Mouse (Mus musculus) skeletal muscle tissue, adult 2 months (tissue): ENCODE data around the gene Rph3al.

Experiments used
- DNase-seq: peaks from one replicate; pipeline ENCODE4 v3.0.0-alpha.2; 2012; ENCODE audit warnings: low read depth, low spot score

Gene Rph3al

DNA sequence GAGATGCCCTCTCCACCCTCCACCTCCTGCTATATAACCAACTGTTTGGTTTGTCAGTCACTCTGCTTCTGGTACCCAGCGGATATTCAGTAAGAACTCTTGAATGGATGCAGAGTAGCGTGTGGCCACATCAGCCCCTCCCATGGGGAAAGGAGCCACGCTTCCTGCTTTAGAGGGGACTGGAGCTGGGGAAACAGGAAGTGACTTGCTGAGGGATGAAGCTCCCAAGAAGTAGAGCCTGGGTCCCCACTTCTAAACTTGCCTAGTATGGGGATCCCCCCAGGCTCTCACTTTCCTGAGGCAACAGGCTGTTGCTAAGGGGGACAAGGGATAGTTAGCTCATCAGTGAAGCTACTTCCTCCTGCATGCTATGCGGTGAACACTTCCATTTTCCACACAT lies 30.8 kb downstream of the Rph3al start:
- DNase-seq = no peak

DNA sequence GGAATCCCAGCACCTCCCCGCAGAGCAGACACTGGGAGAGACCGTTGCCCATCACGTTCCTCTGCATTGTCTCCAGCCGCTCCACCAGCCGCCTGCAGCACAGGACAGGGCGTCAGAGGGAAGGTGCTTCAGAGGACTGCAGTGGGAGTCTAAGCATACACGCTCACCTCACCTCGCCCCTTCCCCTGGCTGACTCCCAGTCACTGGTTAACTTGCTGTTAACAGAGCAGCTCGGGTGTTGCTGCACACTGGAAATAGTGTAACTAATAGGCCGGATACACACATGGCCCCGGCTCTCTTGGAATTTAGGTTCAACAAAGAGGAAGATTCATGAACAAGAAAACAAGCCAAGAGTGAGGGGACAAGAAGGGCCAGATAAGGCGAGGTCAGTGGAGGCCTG lies 31.7 kb downstream of the Rph3al start:
- no peak for DNase-seq

DNA sequence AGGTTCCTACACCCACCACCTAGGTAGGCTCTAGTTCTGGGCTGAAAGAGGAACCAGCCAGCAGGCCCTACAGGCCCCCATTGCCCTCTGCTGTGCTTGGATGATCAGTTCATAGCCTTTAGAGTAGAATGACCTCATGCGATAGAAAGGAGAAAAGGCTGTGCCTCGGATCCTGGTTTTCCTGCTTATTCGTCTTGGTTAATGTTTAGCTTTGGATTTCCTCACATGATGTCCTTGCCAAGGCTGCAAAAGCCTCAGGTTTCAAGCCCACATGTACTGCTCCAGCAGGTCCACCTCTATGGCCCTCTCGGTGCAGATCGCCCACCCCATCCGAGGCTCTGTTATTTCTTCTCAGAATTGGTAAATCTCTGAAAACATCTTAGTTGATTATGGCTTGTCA lies 33.2 kb downstream of the Rph3al start:
- no peak for DNase-seq

- DNase-seq = no peak
Measured at GRCm38 (mm10) chr11:75904501-75904900, 33.7 kb downstream of the Rph3al start.

DNA sequence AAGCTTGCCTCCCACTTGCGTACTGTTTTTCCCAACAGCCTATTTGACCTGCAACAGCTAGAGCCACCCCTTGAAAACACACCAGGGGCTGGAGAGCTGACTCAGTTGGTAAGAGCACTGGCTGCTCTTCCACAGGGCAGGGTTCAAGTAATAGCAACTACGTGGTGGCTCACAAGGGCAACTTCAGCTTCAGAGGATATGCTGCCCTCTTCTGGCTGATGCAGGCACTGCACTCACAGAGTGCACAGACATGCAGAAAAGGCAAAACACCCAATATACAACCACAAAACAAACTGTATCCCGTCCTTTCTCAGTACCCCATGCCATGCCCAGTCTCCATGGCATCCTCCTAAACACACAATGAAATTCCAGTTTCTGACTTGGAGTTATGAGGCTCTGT lies 34.7 kb downstream of the Rph3al start:
- no peak for DNase-seq

DNA sequence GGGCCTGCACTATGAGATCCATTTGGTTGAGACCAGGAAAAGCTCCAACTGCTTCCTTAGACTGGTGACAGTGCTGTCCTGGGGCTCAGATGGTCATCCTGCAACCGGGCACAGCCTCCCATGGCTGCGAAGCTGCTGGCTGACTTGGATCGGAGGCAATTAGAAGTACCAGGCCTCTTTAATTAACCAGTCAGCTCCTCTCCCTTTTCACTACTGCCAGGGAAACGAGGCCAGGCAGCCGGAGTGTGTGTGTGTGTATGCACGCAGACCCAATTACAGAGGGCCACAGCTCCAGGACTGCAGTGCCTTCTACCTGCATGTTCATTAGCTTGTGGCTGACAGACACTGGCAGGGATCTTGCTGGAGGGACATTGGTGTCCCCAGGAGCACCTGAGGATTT lies 36.9 kb downstream of the Rph3al start:
- DNase-seq = no peak

DNA sequence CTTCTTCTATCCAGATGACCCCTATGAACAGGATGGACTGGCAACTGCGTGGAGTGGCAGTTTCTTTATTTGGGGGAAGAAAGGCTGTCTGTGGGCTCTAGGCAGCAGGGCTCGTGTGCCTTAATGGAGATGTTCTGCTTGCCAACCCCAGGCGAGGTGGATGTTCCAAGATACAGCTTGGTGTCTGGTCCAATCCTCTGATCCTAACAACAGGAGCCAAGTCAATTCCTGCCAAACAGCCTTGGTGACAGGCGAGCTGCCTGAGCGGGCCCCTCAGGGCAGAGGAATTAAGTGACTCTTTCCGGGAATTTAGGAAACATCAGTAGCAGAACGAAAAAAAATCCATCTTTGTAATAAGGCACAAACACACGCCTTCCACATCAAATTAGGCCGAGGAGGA lies 38.6 kb downstream of the Rph3al start:
- peak; percentile 10 for DNase-seq

DNA sequence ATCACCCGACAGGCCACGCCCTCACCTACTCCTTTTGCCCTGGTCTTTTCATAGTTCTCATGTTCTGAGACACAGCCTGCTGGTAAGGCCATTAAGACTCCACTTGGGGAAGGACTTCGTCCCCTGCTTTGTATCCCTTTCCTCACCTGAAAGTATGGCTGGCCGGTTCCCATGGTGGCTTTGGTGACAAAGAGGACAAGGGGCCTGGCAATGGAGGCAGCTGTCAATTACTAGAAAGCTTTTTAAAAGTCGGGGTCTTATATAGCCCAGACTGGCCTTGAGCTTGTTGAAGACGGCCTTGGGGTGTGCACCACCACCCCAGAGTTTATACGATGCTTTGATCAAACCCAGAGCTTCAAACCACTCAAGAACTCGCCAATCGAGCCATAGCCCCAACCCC lies 39.7 kb downstream of the Rph3al start:
- DNase-seq = no peak

- DNase-seq = no peak
Measured at GRCm38 (mm10) chr11:75894791-75895420, 43.3 kb downstream of the Rph3al start.

- DNase-seq = no peak
Measured at GRCm38 (mm10) chr11:75893956-75894355, 44.3 kb downstream of the Rph3al start.

DNA sequence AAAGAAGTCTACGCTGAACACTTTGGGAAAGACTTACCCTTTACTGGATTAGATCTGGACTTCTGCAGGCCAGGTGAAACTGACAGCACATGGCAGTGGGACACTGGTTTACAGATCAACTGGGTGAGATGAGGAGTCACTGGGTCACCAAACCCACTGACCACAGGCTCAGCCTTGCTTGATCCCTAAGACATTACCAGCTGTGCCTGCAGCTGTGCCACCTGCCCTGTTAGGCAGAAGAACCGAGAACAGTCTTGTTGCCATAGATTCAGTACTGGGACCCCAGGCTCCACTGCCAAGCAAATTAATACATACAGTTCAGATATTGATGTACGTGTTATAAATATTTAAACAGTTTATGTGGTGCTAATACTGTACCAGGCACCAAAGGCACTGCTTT lies 50.9 kb downstream of the Rph3al start:
- no peak for DNase-seq

DNA sequence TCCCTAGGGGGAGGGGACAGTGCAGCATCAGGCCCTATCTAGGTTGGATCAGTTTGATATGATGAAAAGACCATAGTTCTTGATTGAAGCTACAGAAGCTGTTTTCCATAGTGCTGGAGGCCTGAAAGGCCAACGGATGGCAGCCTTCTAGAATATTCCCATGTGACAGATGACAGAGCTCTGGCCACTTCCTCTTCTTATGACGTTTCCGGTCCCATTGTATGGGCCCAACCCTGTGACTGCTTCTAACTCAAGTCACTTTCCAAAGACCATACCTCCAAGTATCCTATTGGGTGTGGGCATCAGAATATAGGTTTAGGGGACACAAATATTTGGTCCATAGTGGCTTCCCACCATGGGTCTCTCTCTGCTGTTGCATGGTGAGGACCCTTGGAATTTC lies 57.0 kb downstream of the Rph3al start:
- DNase-seq = no peak

GRCm38 (mm10) chr11:75880064-75880463 lies 58.2 kb downstream of the Rph3al start:
- DNase-seq = no peak

GRCm38 (mm10) chr11:75878460-75878859 lies 59.8 kb downstream of the Rph3al start:
- no peak for DNase-seq

GRCm38 (mm10) chr11:75876043-75876780 lies 62.0 kb downstream of the Rph3al start:
- no peak for DNase-seq

- no peak for DNase-seq
Measured at GRCm38 (mm10) chr11:75871688-75872087, 66.5 kb downstream of the Rph3al start.

- DNase-seq = no peak
Measured at GRCm38 (mm10) chr11:75870947-75871346, 67.3 kb downstream of the Rph3al start.

- DNase-seq = no peak
Measured at GRCm38 (mm10) chr11:75870386-75870785, 67.8 kb downstream of the Rph3al start.

DNA sequence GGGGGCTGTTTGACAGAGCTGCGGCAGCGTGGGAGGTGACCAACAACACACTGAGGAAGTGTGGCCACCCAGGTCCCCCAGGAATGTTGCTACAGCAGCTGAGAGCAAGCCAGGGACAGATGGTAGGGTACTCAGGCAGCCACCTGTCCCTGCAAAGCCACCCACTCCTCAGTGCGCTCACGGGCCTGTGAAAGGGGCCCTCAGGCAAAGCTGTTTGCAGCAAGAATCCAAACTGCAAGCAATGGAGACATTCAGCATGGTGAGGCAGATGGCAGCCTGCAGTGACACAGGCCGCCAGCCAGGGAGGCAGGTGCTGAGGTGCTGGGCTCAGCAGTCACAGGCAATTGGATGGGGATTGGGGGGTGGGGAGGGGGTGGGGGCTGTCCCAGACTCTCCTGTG lies 68.3 kb downstream of the Rph3al start:
- no peak for DNase-seq

- no peak for DNase-seq
Measured at GRCm38 (mm10) chr11:75866861-75867260, 71.4 kb downstream of the Rph3al start.

DNA sequence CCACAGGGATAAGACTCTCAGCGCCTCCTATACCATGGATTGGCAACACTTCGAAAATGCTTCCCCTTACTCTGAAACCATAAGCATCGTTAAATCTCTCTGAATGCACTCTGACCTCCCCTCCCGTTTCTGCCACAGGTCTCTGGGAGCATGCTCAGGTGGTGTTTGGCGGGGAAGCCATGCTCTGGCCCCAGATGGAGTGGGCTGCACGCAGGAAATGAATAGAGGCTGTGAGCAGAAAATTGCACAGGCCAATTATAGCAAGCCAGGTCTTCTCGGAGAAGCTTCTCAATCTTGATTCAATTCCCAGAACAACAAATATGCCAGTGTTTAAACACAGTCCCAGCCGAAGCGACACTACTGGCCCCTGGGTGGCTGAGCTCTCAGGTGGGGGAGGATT lies 72.4 kb downstream of the Rph3al start:
- DNase-seq = no peak

DNA sequence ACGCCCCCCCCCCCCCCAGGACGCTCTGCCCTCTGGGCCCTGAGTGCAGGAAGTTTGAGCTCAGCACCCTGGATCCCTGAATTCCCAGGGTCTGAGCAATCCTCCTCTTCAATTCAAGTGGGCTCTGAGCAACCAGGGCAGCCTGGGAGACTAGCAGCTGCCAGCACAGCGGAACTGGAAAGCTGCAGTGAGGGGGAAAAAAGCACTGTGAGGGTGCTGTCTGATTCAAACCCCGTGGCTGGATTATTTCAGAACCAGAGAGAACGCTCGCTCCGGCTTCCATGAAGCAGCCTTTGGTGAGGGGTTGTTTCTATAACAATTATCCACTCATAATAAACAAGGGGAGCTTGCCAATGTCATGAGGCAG lies 73.0 kb downstream of the Rph3al start:
- no peak for DNase-seq

DNA sequence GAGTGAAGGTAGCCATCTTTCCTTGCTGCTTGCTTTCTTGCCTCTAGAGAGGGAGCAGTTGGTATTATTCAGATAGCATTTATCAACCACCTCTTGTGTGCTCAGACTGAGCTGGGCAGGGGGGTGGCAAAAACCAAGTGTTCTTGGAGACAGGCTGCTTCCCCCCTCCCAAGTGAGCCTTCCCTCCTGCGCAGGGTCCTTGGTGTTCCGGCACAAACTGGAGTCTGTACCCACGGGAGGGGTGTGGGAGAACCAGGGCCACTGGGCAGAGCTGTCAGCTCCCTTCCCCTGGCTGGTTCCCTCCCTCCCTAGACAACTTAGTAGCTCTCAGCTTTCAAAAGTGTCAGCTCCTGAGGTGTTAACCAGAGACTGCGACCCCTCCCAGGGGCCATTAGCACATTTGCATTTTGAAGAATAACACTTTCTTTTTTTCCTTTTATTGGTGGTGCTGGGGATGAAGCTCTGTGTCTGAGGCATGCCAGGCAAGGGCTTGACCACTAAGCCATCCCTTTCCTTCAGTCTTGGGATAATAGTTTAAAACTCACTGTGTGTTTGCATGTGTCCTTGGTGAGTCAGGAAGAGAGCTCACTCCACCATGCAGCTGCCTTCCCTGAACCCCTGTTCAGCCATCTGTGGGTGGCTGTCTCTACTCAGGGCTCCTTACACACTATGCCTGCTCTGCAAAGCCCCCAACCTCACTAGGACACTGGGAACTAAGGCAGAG lies 73.5 kb downstream of the Rph3al start:
- DNase-seq = no peak
